Mouse (Mus musculus) midbrain, embryonic 11.5 days (tissue): ENCODE measurements around the gene Gskip. TPM values are rescaled to one million over a fixed set of nuclear protein-coding genes. Genes with fewer than 3 reads are reported as not detected.

Experiments used
- ATAC-seq: fragments of 200-750 bp; cut with Nextera tagmentation; 2 replicates; pipeline ENCODE4 v1.8.0; 2017; ENCODE audit warnings: moderate TSS enrichment, moderate library complexity; ENCODE audit not compliant: low FRiP score
- DNase-seq: peaks from one replicate; pipeline ENCODE4 v3.0.0; 2015; ENCODE audit warnings: low spot score; ENCODE audit errors: missing footprints
- H3K27ac ChIP-seq: fragments of 300-500 bp; sonication (generic); 2 replicates; pipeline ENCODE4 v1.5.1; 2014; ENCODE audit warnings: low read depth, low read length
- H3K27me3 ChIP-seq: fragments of 300-500 bp; sonication (generic); 2 replicates; pipeline ENCODE4 v1.6.1; 2014; ENCODE audit warnings: mild to moderate bottlenecking, low read length, moderate library complexity, mixed read lengths; ENCODE audit not compliant: control insufficient read depth, insufficient read depth
- H3K36me3 ChIP-seq: fragments of 300-500 bp; sonication (generic); 2 replicates; pipeline ENCODE4 v1.6.1; 2014; ENCODE audit warnings: mild to moderate bottlenecking, low read length, moderate library complexity, mixed read lengths; ENCODE audit not compliant: control insufficient read depth, insufficient read depth
- H3K4me1 ChIP-seq: fragments of 300-500 bp; sonication (generic); 2 replicates; pipeline ENCODE4 v1.6.1; 2014; ENCODE audit warnings: low read length; ENCODE audit not compliant: control insufficient read depth, insufficient read depth
- H3K4me2 ChIP-seq: fragments of 300-500 bp; sonication (generic); 2 replicates; pipeline ENCODE4 v1.6.1; 2014; ENCODE audit warnings: mild to moderate bottlenecking, moderate library complexity
- H3K4me3 ChIP-seq: fragments of 300-500 bp; sonication (generic); 2 replicates; pipeline ENCODE4 v1.5.1; 2014; ENCODE audit warnings: low read depth, low read length
- H3K9ac ChIP-seq: fragments of 300-500 bp; sonication (generic); 2 replicates; pipeline ENCODE4 v1.6.1; 2014; ENCODE audit warnings: low read length
- H3K9me3 ChIP-seq: fragments of 300-500 bp; sonication (generic); 2 replicates; pipeline ENCODE4 v1.6.1; 2016; ENCODE audit warnings: low read length; ENCODE audit not compliant: control insufficient read depth
- whole genome bisulfite sequencing: fragments of 180-500 bp; shearing (Covaris S2); extraction: QIAGEN DNeasy Blood & Tissue Kit; methylation state at CpG from one replicate; pipeline ENCODE4 v1.1.7; 2014; 5-methylcytosine and 5-hydroxymethylcytosine counted together
- polyA plus RNA-seq: library from polyadenylated mRNA; unstranded; fragments of >200 nt; fragmentation: Nextera tagmentation; extraction: Ambion mirVana; gene quantifications from 2 replicates; pipeline ENCODE4 v1.2.1, GENCODE M21; 2014

Gskip gene
- polyA plus RNA-seq, 1 experiment from 2014 or later = 40.5 TPM

- H3K4me2 ChIP-seq = peak within 1 kb of the TSS; percentile 91
- peak; percentile 93 for ATAC-seq
- 0% methylated on average over 72 of the region's 73 CpGs for WGBS
Observed at GRCm38 (mm10) chr12:105685001-105685691, 517 bp downstream of the Gskip start, which contains the start of gene Atg2b. Atg2b (minus strand) TSS chr12:105685211.

GRCm38 (mm10) chr12:105686791-105687190 lies 2.2 kb downstream of the Gskip start:
- Histone ChIP-seq H3K4me3 (no peak overlapping the region), H3K4me1 (peaks cover 18% of the 10 kb centered on the region), H3K4me2 (no peak overlapping the region), H3K27me3 (no peaks in the 10 kb centered on the region), H3K27ac (no peak overlapping the region), H3K36me3 (no peaks in the 10 kb centered on the region), H3K9me3 (no peaks in the 10 kb centered on the region), H3K9ac (no peak overlapping the region)
- ATAC-seq (no peak), DNase-seq (no peak)
- 95% methylated on average over 3 of the region's 3 CpGs for WGBS

More at GRCm38 (mm10) chr12:105685001-105685691, 517 bp downstream of the Gskip start, which contains the start of gene Atg2b:
- Histone ChIP-seq H3K4me3 (peak within 1 kb of the TSS; percentile 77), H3K9ac (peak within 1 kb of the TSS; percentile 79), H3K27me3 (no peaks in the 10 kb centered on the region), H3K9me3 (no peaks in the 10 kb centered on the region), H3K36me3 (no peaks in the 10 kb centered on the region), H3K27ac (peak within 1 kb of the TSS; percentile 82), H3K4me1 (peaks cover 18% of the 10 kb centered on the region)
- DNase-seq = peak; percentile 100

GRCm38 (mm10) chr12:105687416-105687815 lies 2.8 kb downstream of the Gskip start:
- Histone ChIP-seq H3K27ac (no peak overlapping the region), H3K4me3 (no peak overlapping the region), H3K9ac (no peak overlapping the region), H3K4me1 (peaks cover 18% of the 10 kb centered on the region), H3K9me3 (no peaks in the 10 kb centered on the region), H3K4me2 (no peak overlapping the region), H3K36me3 (no peaks in the 10 kb centered on the region), H3K27me3 (no peaks in the 10 kb centered on the region)
- WGBS = 86% methylated on average over 4 of the region's 4 CpGs
- ATAC-seq (no peak), DNase-seq (no peak)

GRCm38 (mm10) chr12:105688546-105688945 lies 3.9 kb downstream of the Gskip start:
- Histone ChIP-seq H3K36me3 (no peaks in the 10 kb centered on the region), H3K27ac (no peak overlapping the region), H3K4me2 (no peak overlapping the region), H3K27me3 (no peaks in the 10 kb centered on the region), H3K9me3 (no peaks in the 10 kb centered on the region), H3K4me3 (no peak overlapping the region), H3K4me1 (peaks cover 16% of the 10 kb centered on the region), H3K9ac (no peak overlapping the region)
- ATAC-seq (no peak), DNase-seq (no peak)
- 85% methylated on average over 4 of the region's 4 CpGs for WGBS

- H3K9ac ChIP-seq = no peak overlapping the region
- 0 out of 2 replicates have a peak, but pooled peaks cover 3% of the 10 kb centered on the region for H3K36me3 ChIP-seq
- H3K4me1 ChIP-seq = peaks cover 9% of the 10 kb centered on the region
- no peak overlapping the region for H3K4me2 ChIP-seq
- ATAC-seq (no peak), DNase-seq (no peak)
- no peaks in the 10 kb centered on the region for H3K9me3 ChIP-seq
- 94% methylated on average over 13 of the region's 13 CpGs for WGBS
- no peak overlapping the region for H3K27ac ChIP-seq
- H3K27me3 ChIP-seq = no peaks in the 10 kb centered on the region
- no peak overlapping the region for H3K4me3 ChIP-seq
Observed at GRCm38 (mm10) chr12:105689435-105689834, 4.8 kb downstream of the Gskip start.

- 98% methylated on average over 2 of the region's 2 CpGs for WGBS
Observed at GRCm38 (mm10) chr12:105694021-105694420, 9.4 kb downstream of the Gskip start.

GRCm38 (mm10) chr12:105695848-105696247 lies 11.2 kb downstream of the Gskip start:
- 88% methylated on average over 7 of the region's 7 CpGs for WGBS
- no peak for DNase-seq
- peaks cover 5% of the 10 kb centered on the region for H3K36me3 ChIP-seq
- H3K9ac ChIP-seq = no peak overlapping the region
- no peak overlapping the region for H3K4me2 ChIP-seq
- H3K4me3 ChIP-seq = no peak overlapping the region
- H3K27ac ChIP-seq = no peak overlapping the region
- H3K27me3 ChIP-seq = no peaks in the 10 kb centered on the region
- H3K9me3 ChIP-seq = no peaks in the 10 kb centered on the region
- no peaks in the 10 kb centered on the region for H3K4me1 ChIP-seq
- no peak for ATAC-seq

More at GRCm38 (mm10) chr12:105694021-105694420, 9.4 kb downstream of the Gskip start:
- Histone ChIP-seq H3K9me3 (no peaks in the 10 kb centered on the region), H3K4me3 (no peak overlapping the region), H3K27me3 (no peaks in the 10 kb centered on the region), H3K4me1 (no peaks in the 10 kb centered on the region), H3K9ac (no peak overlapping the region), H3K36me3 (peaks cover 3% of the 10 kb centered on the region; the same call in 1 of the 2 replicates), H3K4me2 (no peak overlapping the region), H3K27ac (no peak overlapping the region)
- ATAC-seq = no peak
- no peak for DNase-seq

- H3K27ac ChIP-seq = no peak overlapping the region
- H3K4me1 ChIP-seq = no peaks in the 10 kb centered on the region
- H3K36me3 ChIP-seq = peaks cover 5% of the 10 kb centered on the region
- ATAC-seq = no peak
- 91% methylated on average over 8 of the region's 8 CpGs for WGBS
- H3K4me3 ChIP-seq = no peak overlapping the region
- no peaks in the 10 kb centered on the region for H3K27me3 ChIP-seq
- H3K9ac ChIP-seq = no peak overlapping the region
- no peaks in the 10 kb centered on the region for H3K9me3 ChIP-seq
- H3K4me2 ChIP-seq = no peak overlapping the region
- DNase-seq = no peak
Observed at GRCm38 (mm10) chr12:105697104-105697780, 12.6 kb downstream of the Gskip start.

- no peak overlapping the region for H3K27ac ChIP-seq
- H3K27me3 ChIP-seq = no peaks in the 10 kb centered on the region
- H3K36me3 ChIP-seq = peaks cover 2% of the 10 kb centered on the region
- WGBS = 94% methylated on average over 12 of the region's 12 CpGs
- H3K9me3 ChIP-seq = no peaks in the 10 kb centered on the region
- no peak overlapping the region for H3K9ac ChIP-seq
- DNase-seq = no peak
- H3K4me3 ChIP-seq = no peak overlapping the region
- H3K4me2 ChIP-seq = no peak overlapping the region
- H3K4me1 ChIP-seq = peaks cover 2% of the 10 kb centered on the region; the same call in 1 of the 2 replicates
- no peak for ATAC-seq
Observed at GRCm38 (mm10) chr12:105700433-105700832, 15.8 kb downstream of the Gskip start.
